Comparison of ENCODE assay signal across 9 mouse cellular contexts in the genomic region with DNA sequence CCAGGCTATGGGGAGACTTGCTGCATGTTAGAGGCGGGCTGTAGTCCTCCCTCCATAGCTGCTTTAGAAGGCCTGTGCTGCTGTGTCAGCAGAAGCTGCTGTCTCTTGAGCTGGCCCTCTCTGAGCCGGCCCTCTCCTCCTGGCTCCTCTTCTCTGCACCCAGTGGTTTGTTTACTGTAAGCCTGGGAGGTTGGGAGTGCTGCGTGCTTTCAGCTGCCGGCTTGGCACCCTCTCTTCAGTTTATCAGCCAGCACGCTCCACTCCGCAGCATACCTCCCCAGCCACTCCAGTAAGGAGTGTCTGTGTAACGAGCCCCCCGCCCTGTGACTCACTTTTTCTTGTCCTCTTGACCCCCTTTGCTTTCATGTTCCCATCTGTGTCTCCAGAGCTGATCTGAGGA. TPM values are rescaled to one million over a fixed set of nuclear protein-coding genes. Genes with fewer than 3 reads are reported as not detected.
A peak's percentile ranks its signal among the peaks of the same experiment; 100 is the strongest.
DNase-seq lines count a peak whose midpoint lies in the region; ATAC-seq and TF ChIP-seq lines count a peak whose summit lies in the region.
"Had no signal": no experiment of that assay in that cellular context is flagged by ENCODE, and none has a peak within 500 bp of the region (broad histone marks: within the 10 kb centered on the region; RNA-seq: fewer than 3 reads in every experiment).

No protein-coding gene starts in this region.

- H3K27me3 ChIP-seq in embryonic facial prominence, embryonic 13.5 days = no peaks in the 10 kb centered on the region
- H3K27me3 ChIP-seq in embryonic facial prominence, embryonic 10.5 days (replicated peaks; ENCODE audit: low read depth, poor library complexity, severe bottlenecking) = no peaks in the 10 kb centered on the region
- H3K27me3 ChIP-seq in intestine, embryonic 15.5 days (replicated peaks) = no peaks in the 10 kb centered on the region
- H3K27me3 ChIP-seq in forebrain, embryonic 16.5 days (replicated peaks; ENCODE audit: control insufficient read depth, insufficient read depth, low read length) = no peaks in the 10 kb centered on the region

- 0 out of 2 replicates have a peak overlapping the region, but pooled peaks have one; percentile 22 for H3K27ac ChIP-seq in embryonic facial prominence, embryonic 13.5 days
- H3K27ac ChIP-seq in embryonic facial prominence, embryonic 10.5 days (replicated peaks) = no peak overlapping the region; the same call in 1 of the 2 replicates
- peak overlapping the region; percentile 70 for H3K27ac ChIP-seq in embryonic fibroblast, embryonic 13.5 days (ENCODE audit: insufficient read depth, low read length)
- H3K27ac ChIP-seq in intestine, embryonic 15.5 days = peak overlapping the region; percentile 89
- peak overlapping the region; percentile 12; the same call in 1 of the 2 replicates for H3K27ac ChIP-seq in olfactory bulb, adult 2 months (ENCODE audit: insufficient read depth, low read depth, low read length)
- no peak overlapping the region for H3K27ac ChIP-seq in forebrain, embryonic 16.5 days (ENCODE audit: low read length)

- no peak for DNase-seq in embryonic facial prominence, embryonic 10.5 days (ENCODE audit: low spot score)
- no peak for DNase-seq in left cerebral cortex, adult 9 months (ENCODE audit: low spot score in 2 of 2)
- DNase-seq: cerebellum, adult 11 months had no signal

- TF ChIP-seq CTCF in embryonic fibroblast, embryonic 13.5 days (IDR thresholded peaks at IDR 0.05; ENCODE audit: borderline replicate concordance, insufficient read depth, low read length) = no peak
- TF ChIP-seq CTCF in olfactory bulb, adult 2 months (IDR thresholded peaks at IDR 0.05; ENCODE audit: insufficient read depth, low read depth, low read length) = no peak

- TF ChIP-seq POLR2A in embryonic fibroblast, embryonic 13.5 days (IDR thresholded peaks at IDR 0.05; ENCODE audit: low read depth, low read length) = no peak
- TF ChIP-seq POLR2A in olfactory bulb, adult 2 months (IDR thresholded peaks at IDR 0.05; ENCODE audit: insufficient read depth, low read depth, low read length) = no peak

- no peak overlapping the region for H3K4me3 ChIP-seq in embryonic facial prominence, embryonic 13.5 days
- no peak overlapping the region for H3K4me3 ChIP-seq in embryonic facial prominence, embryonic 10.5 days
- H3K4me3 ChIP-seq in embryonic fibroblast, embryonic 13.5 days (ENCODE audit: insufficient read depth, low read length) = no peak overlapping the region
- H3K4me3 ChIP-seq in intestine, embryonic 15.5 days (replicated peaks) = no peak overlapping the region
- no peak overlapping the region for H3K4me3 ChIP-seq in olfactory bulb, adult 2 months (ENCODE audit: insufficient read depth, low read depth, low read length)
- no peak overlapping the region for H3K4me3 ChIP-seq in forebrain, embryonic 16.5 days (replicated peaks; ENCODE audit: low read length)

- 0 out of 2 replicates have a peak overlapping the region, but pooled peaks have one; percentile 36 for H3K9ac ChIP-seq in embryonic facial prominence, embryonic 13.5 days
- H3K9ac ChIP-seq in intestine, embryonic 15.5 days = peak overlapping the region; percentile 8; the same call in 1 of the 2 replicates
- no peak overlapping the region for H3K9ac ChIP-seq in forebrain, embryonic 16.5 days (replicated peaks; ENCODE audit: low read depth, low read length)

- 58% methylated on average over 8 of the region's 8 CpGs for WGBS in embryonic facial prominence, embryonic 13.5 days
- WGBS in embryonic facial prominence, embryonic 10.5 days = 57% methylated on average over 8 of the region's 8 CpGs
- 21% methylated on average over 8 of the region's 8 CpGs for WGBS in intestine, embryonic 15.5 days
- WGBS in olfactory bulb, adult 2 months = 31% methylated on average over 8 of the region's 8 CpGs
- 55% methylated on average over 8 of the region's 8 CpGs for WGBS in forebrain, embryonic 16.5 days

- H3K36me3 ChIP-seq in embryonic facial prominence, embryonic 13.5 days = peaks cover 42% of the 10 kb centered on the region
- peaks cover 82% of the 10 kb centered on the region for H3K36me3 ChIP-seq in embryonic facial prominence, embryonic 10.5 days (replicated peaks)
- H3K36me3 ChIP-seq in intestine, embryonic 15.5 days = no peaks in the 10 kb centered on the region
- peaks cover 20% of the 10 kb centered on the region for H3K36me3 ChIP-seq in forebrain, embryonic 16.5 days (ENCODE audit: control insufficient read depth, insufficient read depth)

- H3K9me3 ChIP-seq in embryonic facial prominence, embryonic 13.5 days = no peaks in the 10 kb centered on the region
- no peaks in the 10 kb centered on the region for H3K9me3 ChIP-seq in embryonic facial prominence, embryonic 10.5 days
- H3K9me3 ChIP-seq in intestine, embryonic 15.5 days = no peaks in the 10 kb centered on the region
- no peaks in the 10 kb centered on the region for H3K9me3 ChIP-seq in forebrain, embryonic 16.5 days (ENCODE audit: control insufficient read depth, low read length)

- ATAC-seq in embryonic facial prominence, embryonic 13.5 days (ENCODE audit: insufficient number of reproducible peaks, insufficient read depth, low FRiP score, low TSS enrichment, low read depth) = no peak
- ATAC-seq in intestine, embryonic 15.5 days = peak; percentile 68
- no peak for ATAC-seq in activated CD4-positive, CD25-positive, alpha-beta regulatory T cell, adult 4 months
- no peak for ATAC-seq in forebrain, embryonic 16.5 days

- H3K4me2 ChIP-seq in embryonic facial prominence, embryonic 13.5 days = no peak overlapping the region
- H3K4me2 ChIP-seq in intestine, embryonic 15.5 days (replicated peaks) = peak overlapping the region; percentile 22
- no peak overlapping the region for H3K4me2 ChIP-seq in forebrain, embryonic 16.5 days (ENCODE audit: low read length)

- H3K4me1 ChIP-seq in embryonic facial prominence, embryonic 13.5 days = peaks cover 26% of the 10 kb centered on the region
- peaks cover 18% of the 10 kb centered on the region for H3K4me1 ChIP-seq in embryonic facial prominence, embryonic 10.5 days
- peaks cover 18% of the 10 kb centered on the region for H3K4me1 ChIP-seq in embryonic fibroblast, embryonic 13.5 days (ENCODE audit: control insufficient read depth, insufficient read depth, low read length)
- peaks cover 49% of the 10 kb centered on the region for H3K4me1 ChIP-seq in intestine, embryonic 15.5 days (replicated peaks)
- peaks cover 34% of the 10 kb centered on the region for H3K4me1 ChIP-seq in olfactory bulb, adult 2 months (ENCODE audit: control insufficient read depth, insufficient read depth, low read length)
- H3K4me1 ChIP-seq in forebrain, embryonic 16.5 days (replicated peaks; ENCODE audit: control insufficient read depth, insufficient read depth, low read length) = no peaks in the 10 kb centered on the region

RNA-seq across cellular contexts. Expression of a gene that starts 12.9 kb away (rescaled TPM):
- polyA plus RNA-seq in embryonic facial prominence, embryonic 13.5 days (2015; fragmentation: Nextera tagmentation; extraction: Ambion mirVana) = 8.7 and 9.0 TPM in 2 replicates
- 7.4 and 8.9 TPM in 2 replicates for polyA plus RNA-seq in embryonic facial prominence, embryonic 10.5 days (2016; fragmentation: Nextera tagmentation; extraction: Ambion mirVana)
- 21.8 and 24.9 TPM in 2 replicates for polyA plus RNA-seq in embryonic fibroblast, embryonic 13.5 days (2011; ENCODE audit: insufficient read length, low read depth, missing spikeins)
- 14.9 and 16.4 TPM in 2 replicates for polyA plus RNA-seq in intestine, embryonic 15.5 days (2015; fragmentation: Nextera tagmentation; extraction: Ambion mirVana)
- polyA plus RNA-seq in olfactory bulb, adult 2 months (2012; ENCODE audit: insufficient read depth, insufficient read length, low replicate concordance, missing spikeins) = not detected in 2 replicates
- 1 to 10 TPM; 6.8 to 9.0 TPM for polyA plus RNA-seq in activated CD4-positive, CD25-positive, alpha-beta regulatory T cell, adult 4 months (2017; shearing (Covaris generic))
- 7.1 and 8.0 TPM in 2 replicates for polyA plus RNA-seq in forebrain, embryonic 16.5 days (2015; fragmentation: Nextera tagmentation; extraction: Ambion mirVana)

RNA-seq across cellular contexts. Expression of a gene that starts 21.3 kb away (rescaled TPM):
- polyA plus RNA-seq in embryonic facial prominence, embryonic 13.5 days (2015; fragmentation: Nextera tagmentation; extraction: Ambion mirVana) = 0.15 TPM in 1 of 2 replicates, not detected in the other
- polyA plus RNA-seq in embryonic facial prominence, embryonic 10.5 days (2016; fragmentation: Nextera tagmentation; extraction: Ambion mirVana) = 0.21 TPM in 1 of 2 replicates, not detected in the other
- polyA plus RNA-seq in embryonic fibroblast, embryonic 13.5 days (2011; ENCODE audit: insufficient read length, low read depth, missing spikeins) = 1.2 and 5.2 TPM in 2 replicates
- polyA plus RNA-seq in intestine, embryonic 15.5 days (2015; fragmentation: Nextera tagmentation; extraction: Ambion mirVana) = not detected in 2 replicates
- not detected in 2 replicates for polyA plus RNA-seq in olfactory bulb, adult 2 months (2012; ENCODE audit: insufficient read depth, insufficient read length, low replicate concordance, missing spikeins)
- not detected for polyA plus RNA-seq in activated CD4-positive, CD25-positive, alpha-beta regulatory T cell, adult 4 months (2017; shearing (Covaris generic))
- 0.25 and 0.30 TPM in 2 replicates for polyA plus RNA-seq in forebrain, embryonic 16.5 days (2015; fragmentation: Nextera tagmentation; extraction: Ambion mirVana)

RNA-seq across cellular contexts. Expression of a gene that starts 25.5 kb away (rescaled TPM):
- polyA plus RNA-seq in embryonic facial prominence, embryonic 13.5 days (2015; fragmentation: Nextera tagmentation; extraction: Ambion mirVana) = 40.8 and 43.8 TPM in 2 replicates
- polyA plus RNA-seq in embryonic facial prominence, embryonic 10.5 days (2016; fragmentation: Nextera tagmentation; extraction: Ambion mirVana) = 48.7 and 51.1 TPM in 2 replicates
- 14.9 and 15.0 TPM in 2 replicates for polyA plus RNA-seq in embryonic fibroblast, embryonic 13.5 days (2011; ENCODE audit: insufficient read length, low read depth, missing spikeins)
- polyA plus RNA-seq in intestine, embryonic 15.5 days (2015; fragmentation: Nextera tagmentation; extraction: Ambion mirVana) = 41.8 and 43.9 TPM in 2 replicates
- not detected in 2 replicates for polyA plus RNA-seq in olfactory bulb, adult 2 months (2012; ENCODE audit: insufficient read depth, insufficient read length, low replicate concordance, missing spikeins)
- 10 to 100 TPM; 17.9 to 22.1 TPM for polyA plus RNA-seq in activated CD4-positive, CD25-positive, alpha-beta regulatory T cell, adult 4 months (2017; shearing (Covaris generic))
- 45.9 and 48.1 TPM in 2 replicates for polyA plus RNA-seq in forebrain, embryonic 16.5 days (2015; fragmentation: Nextera tagmentation; extraction: Ambion mirVana)

RNA-seq across cellular contexts. Expression of a gene that starts 30.2 kb away (rescaled TPM):
- polyA plus RNA-seq in embryonic facial prominence, embryonic 13.5 days (2015; fragmentation: Nextera tagmentation; extraction: Ambion mirVana) = 46.8 and 50.9 TPM in 2 replicates
- polyA plus RNA-seq in embryonic facial prominence, embryonic 10.5 days (2016; fragmentation: Nextera tagmentation; extraction: Ambion mirVana) = 40.6 and 41.0 TPM in 2 replicates
- 29.9 and 30.1 TPM in 2 replicates for polyA plus RNA-seq in embryonic fibroblast, embryonic 13.5 days (2011; ENCODE audit: insufficient read length, low read depth, missing spikeins)
- 65.0 and 65.4 TPM in 2 replicates for polyA plus RNA-seq in intestine, embryonic 15.5 days (2015; fragmentation: Nextera tagmentation; extraction: Ambion mirVana)
- not detected in 2 replicates for polyA plus RNA-seq in olfactory bulb, adult 2 months (2012; ENCODE audit: insufficient read depth, insufficient read length, low replicate concordance, missing spikeins)
- polyA plus RNA-seq in activated CD4-positive, CD25-positive, alpha-beta regulatory T cell, adult 4 months (2017; shearing (Covaris generic)) = 10 to 100 TPM; 51.8 to 71.5 TPM
- 94.6 and 102 TPM in 2 replicates for polyA plus RNA-seq in forebrain, embryonic 16.5 days (2015; fragmentation: Nextera tagmentation; extraction: Ambion mirVana)

RNA-seq across cellular contexts. Expression of a gene that starts 38.4 kb away (rescaled TPM):
- polyA plus RNA-seq in embryonic facial prominence, embryonic 13.5 days (2015; fragmentation: Nextera tagmentation; extraction: Ambion mirVana) = 43.5 and 46.1 TPM in 2 replicates
- 69.5 and 72.3 TPM in 2 replicates for polyA plus RNA-seq in embryonic facial prominence, embryonic 10.5 days (2016; fragmentation: Nextera tagmentation; extraction: Ambion mirVana)
- polyA plus RNA-seq in embryonic fibroblast, embryonic 13.5 days (2011; ENCODE audit: insufficient read length, low read depth, missing spikeins) = 10.3 and 12.9 TPM in 2 replicates
- polyA plus RNA-seq in intestine, embryonic 15.5 days (2015; fragmentation: Nextera tagmentation; extraction: Ambion mirVana) = 22.6 and 23.4 TPM in 2 replicates
- not detected in 2 replicates for polyA plus RNA-seq in olfactory bulb, adult 2 months (2012; ENCODE audit: insufficient read depth, insufficient read length, low replicate concordance, missing spikeins)
- 10 to 100 TPM; 12.3 to 13.4 TPM for polyA plus RNA-seq in activated CD4-positive, CD25-positive, alpha-beta regulatory T cell, adult 4 months (2017; shearing (Covaris generic))
- 37.3 and 43.6 TPM in 2 replicates for polyA plus RNA-seq in forebrain, embryonic 16.5 days (2015; fragmentation: Nextera tagmentation; extraction: Ambion mirVana)

Comparison
In these comparisons a context has a peak if more than half of its experiments do, and no peak if none do; other contexts are left out.
1. H3K27ac ChIP-seq: peak in embryonic facial prominence, embryonic 13.5 days (single experiment), embryonic fibroblast, embryonic 13.5 days (single experiment), intestine, embryonic 15.5 days (single experiment) and olfactory bulb, adult 2 months (single experiment); none in embryonic facial prominence, embryonic 10.5 days (single experiment) and forebrain, embryonic 16.5 days (single experiment).
2. RNA of a gene that starts 25.5 kb away (polyA plus RNA-seq): 48.7 to 51.1 TPM in embryonic facial prominence, embryonic 10.5 days, 45.9 to 48.1 TPM in forebrain, embryonic 16.5 days, 40.8 to 43.8 TPM in embryonic facial prominence, embryonic 13.5 days, 41.8 to 43.9 TPM in intestine, embryonic 15.5 days, 17.9 to 22.1 TPM in activated CD4-positive, CD25-positive, alpha-beta regulatory T cell, adult 4 months and 14.9 to 15.0 TPM in embryonic fibroblast, embryonic 13.5 days; not detected in olfactory bulb, adult 2 months; every median in the first group is over 10 times any median in the second.